Mouse (Mus musculus): ENCODE results near the gene Pnpo. TPM values are rescaled to one million over a fixed set of nuclear protein-coding genes. Genes with fewer than 3 reads are reported as not detected.
A peak's percentile ranks its signal among the peaks of the same experiment; 100 is the strongest.

Pnpo gene
- total RNA-seq, 2 experiments from 2014 or later = 40.0 to 40.2 TPM

GRCm38 (mm10) chr11:96950767-96951166 lies 7.0 kb upstream of the Pnpo start:
- Histone ChIP-seq H3K4me3 (no peak overlapping the region), H3K27ac (no peak overlapping the region)
- intact Hi-C loops (cut with DNase I) = no loop called here
- DNase-seq (ENCODE audit: extremely low spot score in 1 of 2, low spot score in 2 of 2) = no peak
- TF ChIP-seq CTCF (IDR thresholded peaks at IDR 0.05) = peak; percentile 33

- no peak for TF ChIP-seq CTCF (IDR thresholded peaks at IDR 0.05)
- DNase-seq (ENCODE audit: extremely low spot score in 1 of 2, low spot score in 2 of 2) = no peak
- intact Hi-C loops (cut with DNase I) = no loop called here
- Histone ChIP-seq H3K4me3 (no peak overlapping the region), H3K27ac (no peak overlapping the region)
Measured at GRCm38 (mm10) chr11:96947849-96948248, 4.1 kb upstream of the Pnpo start.

GRCm38 (mm10) chr11:96946498-96946897 lies 2.7 kb upstream of the Pnpo start:
- no peak overlapping the region for H3K27ac ChIP-seq
- intact Hi-C loops (cut with DNase I) = no loop called here
- H3K4me3 ChIP-seq = no peak overlapping the region
- TF ChIP-seq CTCF (IDR thresholded peaks at IDR 0.05) = no peak
- no peak for DNase-seq (ENCODE audit: extremely low spot score in 1 of 2, low spot score in 2 of 2)

DNA sequence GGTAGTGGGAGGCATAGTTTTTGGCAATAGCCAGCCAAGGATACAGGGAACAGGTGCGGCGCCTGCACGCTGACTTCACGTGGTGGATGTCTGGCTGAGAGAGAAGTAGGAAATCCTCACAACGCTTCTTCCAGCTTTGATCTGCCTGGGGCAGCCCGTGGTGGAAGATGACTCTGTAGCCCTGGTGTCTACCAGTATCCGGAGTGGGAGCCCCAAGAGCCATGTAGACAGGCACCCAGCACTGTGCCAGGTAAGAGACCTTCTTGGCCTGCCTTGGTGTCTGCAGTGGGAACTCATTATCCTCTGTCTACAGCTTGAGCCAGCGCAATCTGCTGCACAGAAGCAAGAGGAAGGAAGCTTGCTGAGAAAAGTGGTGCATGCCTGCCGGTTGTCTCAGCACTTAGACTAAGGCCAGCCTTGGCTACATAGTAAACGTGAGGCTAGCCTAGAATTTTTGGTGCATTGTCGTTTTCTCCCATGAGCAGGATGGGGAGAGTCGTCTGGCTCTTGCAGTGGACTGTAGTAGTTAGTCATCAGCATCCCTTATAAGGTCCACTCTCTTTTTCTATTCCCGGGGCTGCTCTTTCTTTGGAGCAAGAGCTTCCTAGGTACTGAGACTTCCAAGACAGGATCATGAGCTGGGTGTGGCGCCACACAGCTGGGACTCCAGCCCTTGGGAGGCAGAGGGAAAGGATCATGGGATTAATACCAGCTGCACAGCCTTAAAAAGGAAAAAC lies 1.2 kb upstream of the Pnpo start:
- no peak for TF ChIP-seq CTCF (IDR thresholded peaks at IDR 0.05)
- peak overlapping the region; percentile 55; the same call in 1 of the 2 replicates for H3K4me3 ChIP-seq
- intact Hi-C loops (cut with DNase I) = no loop called here

GRCm38 (mm10) chr11:96941989-96942590 lies 1.7 kb downstream of the Pnpo start:
- intact Hi-C loops (cut with DNase I) = no loop called here
- Histone ChIP-seq H3K27ac (no peak overlapping the region), H3K4me3 (no peak overlapping the region)
- no peak for DNase-seq (ENCODE audit: extremely low spot score in 1 of 2, low spot score in 2 of 2)
- no peak for TF ChIP-seq CTCF (IDR thresholded peaks at IDR 0.05)

More for the DNA sequence above, 1.2 kb upstream of the Pnpo start:
- no peak for DNase-seq (ENCODE audit: extremely low spot score in 1 of 2, low spot score in 2 of 2)
- no peak overlapping the region; the same call in 1 of the 2 replicates for H3K27ac ChIP-seq

GRCm38 (mm10) chr11:96940578-96941465 lies 3.0 kb downstream of the Pnpo start:
- intact Hi-C loops (cut with DNase I) = no loop called here
- no peak for DNase-seq (ENCODE audit: extremely low spot score in 1 of 2, low spot score in 2 of 2)
- Histone ChIP-seq H3K4me3 (no peak overlapping the region), H3K27ac (no peak overlapping the region)
- TF ChIP-seq CTCF (IDR thresholded peaks at IDR 0.05) = no peak

GRCm38 (mm10) chr11:96938426-96938800 lies 5.4 kb downstream of the Pnpo start:
- no peak for TF ChIP-seq CTCF (IDR thresholded peaks at IDR 0.05)
- intact Hi-C loops (cut with DNase I) = no loop called here

GRCm38 (mm10) chr11:96937549-96938425 lies 6.0 kb downstream of the Pnpo start:
- intact Hi-C loops (cut with DNase I) = loop anchor here (1.0 kb wide), 1 partner anchor 21 kb away; the partner anchor contains the start of gene Cdk5rap3
- H3K27ac ChIP-seq = no peak overlapping the region
- H3K4me3 ChIP-seq = no peak overlapping the region
- TF ChIP-seq CTCF (IDR thresholded peaks at IDR 0.05) = peak; percentile 68
- DNase-seq (ENCODE audit: extremely low spot score in 1 of 2, low spot score in 2 of 2) = peak in 1 of 2 experiments; percentile 27

More at GRCm38 (mm10) chr11:96938426-96938800, 5.4 kb downstream of the Pnpo start:
- Histone ChIP-seq H3K4me3 (no peak overlapping the region), H3K27ac (no peak overlapping the region)
- no peak for DNase-seq (ENCODE audit: extremely low spot score in 1 of 2, low spot score in 2 of 2)

DNA sequence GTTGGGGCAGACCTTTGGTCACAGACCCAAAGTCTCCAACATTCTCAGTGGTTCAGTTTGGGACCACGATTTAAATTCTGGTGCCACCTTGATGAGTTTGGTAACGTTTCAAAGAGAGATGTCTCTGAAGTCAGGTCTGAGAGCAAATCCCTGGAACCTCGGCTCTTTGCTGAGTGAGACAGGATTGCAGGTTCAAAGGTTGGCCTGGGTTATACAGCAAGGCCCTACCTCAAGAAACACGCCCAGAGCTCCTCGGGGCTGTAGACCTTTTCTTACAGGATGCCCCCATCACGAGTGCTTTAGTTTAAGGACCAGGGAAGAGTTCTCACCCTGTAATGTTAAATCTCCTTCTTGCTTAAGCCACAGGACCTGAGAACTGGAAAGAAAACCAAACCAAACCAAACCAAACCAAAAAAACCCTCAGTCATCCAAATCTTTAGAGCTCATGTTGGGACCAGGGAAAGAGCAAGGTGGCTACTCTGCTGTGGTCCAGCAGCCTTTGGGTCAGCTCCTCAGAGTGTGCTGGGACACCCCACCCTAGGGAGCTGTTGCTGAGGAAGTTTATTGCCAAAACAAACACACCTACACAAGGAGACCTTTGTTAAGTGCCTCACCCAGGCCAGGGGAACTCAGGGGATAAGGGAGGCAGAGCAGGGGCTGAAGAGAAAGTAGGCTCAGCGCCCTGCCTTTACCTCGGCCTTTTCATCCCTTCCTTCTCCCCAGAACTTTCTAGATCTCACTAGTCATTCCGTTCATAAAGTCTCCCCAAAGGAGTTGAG lies 7.7 kb downstream of the Pnpo start:
- Histone ChIP-seq H3K27ac (no peak overlapping the region), H3K4me3 (no peak overlapping the region)
- DNase-seq (ENCODE audit: extremely low spot score in 1 of 2, low spot score in 2 of 2) = no peak
- intact Hi-C loops (cut with DNase I) = no loop called here
- TF ChIP-seq CTCF (IDR thresholded peaks at IDR 0.05) = no peak

GRCm38 (mm10) chr11:96934921-96935356 lies 8.8 kb downstream of the Pnpo start:
- peak in 1 of 2 experiments; percentile 51 for DNase-seq (ENCODE audit: extremely low spot score in 1 of 2, low spot score in 2 of 2)
- no peak overlapping the region for H3K27ac ChIP-seq
- no peak overlapping the region for H3K4me3 ChIP-seq
- TF ChIP-seq CTCF (IDR thresholded peaks at IDR 0.05) = no peak
- intact Hi-C loops (cut with DNase I) = no loop called here

Data from left cerebral cortex, adult 2 months (tissue).